Mouse (Mus musculus) heart, adult 9 months (tissue): Measurements from ENCODE around the gene Gm21650.
"Not testable (repeated sequence)": the region's sequence is repeated elsewhere in the genome, so short reads cannot be mapped to it uniquely, and the experiment has no call there.

Experiments
- DNase-seq, 2 experiments: peaks; one replicate each; pipeline ENCODE4 v3.0.0; 2022; ENCODE audit warnings: low spot score in 2 of 2

The Gm21650 gene

GRCm38 (mm10) chrY:77692508-77692907 is at the start of gene Gm21650:
Gene Gm21650, plus strand, starts transcription at chrY:77692808.
- not testable (repeated sequence) for DNase-seq
